Mouse (Mus musculus): ENCODE results near the gene Foxn1.

The Foxn1 gene

DNA sequence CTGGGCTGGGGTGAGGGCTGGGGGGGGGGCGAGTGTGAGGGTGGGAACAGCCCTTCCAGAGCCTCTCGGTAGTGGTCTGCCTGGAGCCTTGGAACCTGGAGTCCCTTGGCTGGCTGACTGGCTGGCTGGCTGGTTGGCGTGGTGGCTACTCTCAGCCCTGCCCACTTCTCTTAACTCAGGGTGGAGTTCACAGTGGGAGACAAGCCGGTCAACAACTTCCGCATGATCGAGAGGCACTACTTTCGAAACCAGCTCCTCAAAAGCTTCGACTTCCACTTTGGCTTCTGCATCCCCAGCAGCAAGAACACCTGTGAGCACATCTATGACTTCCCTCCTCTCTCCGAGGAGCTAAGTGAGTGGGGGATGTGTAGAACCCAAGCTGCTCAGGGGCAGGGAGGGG, 38.5 kb downstream of the Foxn1 start:
- TF ChIP-seq NANOG (IDR thresholded peaks at IDR 0.05; ENCODE audit: borderline replicate concordance, low read length), result no peak
- TF ChIP-seq POU5F1 (IDR thresholded peaks at IDR 0.05; ENCODE audit: borderline replicate concordance, low read length), result no peak
- no peak for TF ChIP-seq CTCF (conservative IDR thresholded peaks at IDR 0.05; ENCODE audit: low read length)
- H3K36me3 ChIP-seq (ENCODE audit: insufficient read depth, low read length), result peaks cover 24% of the 10 kb centered on the region

GRCm38 (mm10) chr11:78347070-78347754, 39.1 kb downstream of the Foxn1 start:
- TF ChIP-seq NANOG (IDR thresholded peaks at IDR 0.05; ENCODE audit: borderline replicate concordance, low read length), result no peak
- peak; percentile 99 for TF ChIP-seq CTCF (conservative IDR thresholded peaks at IDR 0.05; ENCODE audit: low read length)
- TF ChIP-seq POU5F1 (IDR thresholded peaks at IDR 0.05; ENCODE audit: borderline replicate concordance, low read length), result no peak
- Histone ChIP-seq H3K9me3 (ENCODE audit: low read length) (no peaks in the 10 kb centered on the region), H3K4me1 (replicated peaks; ENCODE audit: low read depth, low read length) (peaks cover 57% of the 10 kb centered on the region), H3K27me3 (ENCODE audit: insufficient read depth, low read length) (no peaks in the 10 kb centered on the region), H3K4me3 (replicated peaks; ENCODE audit: low read length) (peak overlapping the region; percentile 65), H3K36me3 (ENCODE audit: insufficient read depth, low read length) (peaks cover 26% of the 10 kb centered on the region)

More for the DNA sequence above, 38.5 kb downstream of the Foxn1 start:
- Histone ChIP-seq H3K9me3 (ENCODE audit: low read length) (no peaks in the 10 kb centered on the region), H3K4me3 (replicated peaks; ENCODE audit: low read length) (peak overlapping the region; percentile 65), H3K4me1 (replicated peaks; ENCODE audit: low read depth, low read length) (peaks cover 61% of the 10 kb centered on the region), H3K27me3 (ENCODE audit: insufficient read depth, low read length) (no peaks in the 10 kb centered on the region)

DNA sequence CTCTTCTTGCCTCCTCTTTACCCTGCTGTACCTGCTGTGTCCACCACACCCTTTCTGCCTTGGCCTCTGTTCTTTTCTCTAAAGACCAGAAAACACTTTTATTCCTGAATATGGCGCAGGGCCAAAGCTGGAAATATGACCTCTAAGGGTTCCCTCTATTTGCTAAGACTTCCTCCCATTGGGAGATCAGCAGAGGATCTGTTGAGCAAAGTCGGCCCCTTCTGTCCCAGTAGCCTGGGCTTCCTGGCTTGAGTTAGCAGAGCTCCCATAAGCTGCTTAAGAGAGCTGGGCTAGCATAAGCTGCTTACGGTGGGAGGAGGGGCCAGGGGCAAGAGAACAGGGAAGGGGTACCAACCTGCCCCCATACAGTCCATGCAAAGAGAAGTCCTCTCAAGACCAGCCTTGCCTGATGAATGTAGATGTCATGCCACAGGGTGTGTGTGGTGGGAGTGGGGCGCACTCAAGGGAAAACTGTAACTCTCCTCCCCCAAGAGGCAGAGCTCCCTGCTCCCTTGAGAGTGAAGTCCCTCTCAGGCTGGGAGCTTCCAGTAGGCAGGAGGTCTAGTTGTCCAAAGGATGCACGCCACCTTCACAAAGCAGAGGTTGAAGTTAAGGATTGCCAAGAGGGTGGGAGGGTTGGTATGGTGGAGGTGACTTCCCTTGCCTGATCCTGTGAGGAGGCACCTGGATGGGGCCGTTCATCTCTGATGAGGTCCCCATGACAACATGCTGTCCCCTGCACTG, 39.9 kb downstream of the Foxn1 start:
- H3K4me3 ChIP-seq (replicated peaks; ENCODE audit: low read length), result no peak overlapping the region
- peaks cover 33% of the 10 kb centered on the region for H3K36me3 ChIP-seq (ENCODE audit: insufficient read depth, low read length)
- peaks cover 58% of the 10 kb centered on the region for H3K4me1 ChIP-seq (replicated peaks; ENCODE audit: low read depth, low read length)
- no peaks in the 10 kb centered on the region for H3K27me3 ChIP-seq (ENCODE audit: insufficient read depth, low read length)
- no peaks in the 10 kb centered on the region for H3K9me3 ChIP-seq (ENCODE audit: low read length)
- no peak for TF ChIP-seq POU5F1 (IDR thresholded peaks at IDR 0.05; ENCODE audit: borderline replicate concordance, low read length)
- no peak for TF ChIP-seq NANOG (IDR thresholded peaks at IDR 0.05; ENCODE audit: borderline replicate concordance, low read length)
- no peak for TF ChIP-seq CTCF (conservative IDR thresholded peaks at IDR 0.05; ENCODE audit: low read length)

- H3K27me3 ChIP-seq (ENCODE audit: insufficient read depth, low read length), result no peaks in the 10 kb centered on the region
- no peaks in the 10 kb centered on the region for H3K9me3 ChIP-seq (ENCODE audit: low read length)
- peaks cover 65% of the 10 kb centered on the region for H3K4me1 ChIP-seq (replicated peaks; ENCODE audit: low read depth, low read length)
- no peak overlapping the region for H3K4me3 ChIP-seq (replicated peaks; ENCODE audit: low read length)
- H3K36me3 ChIP-seq (ENCODE audit: insufficient read depth, low read length), result peaks cover 40% of the 10 kb centered on the region
- no peak for TF ChIP-seq POU5F1 (IDR thresholded peaks at IDR 0.05; ENCODE audit: borderline replicate concordance, low read length)
- no peak for TF ChIP-seq NANOG (IDR thresholded peaks at IDR 0.05; ENCODE audit: borderline replicate concordance, low read length)
- TF ChIP-seq CTCF (conservative IDR thresholded peaks at IDR 0.05; ENCODE audit: low read length), result no peak
Observed at GRCm38 (mm10) chr11:78345801-78346200, 40.6 kb downstream of the Foxn1 start.

DNA sequence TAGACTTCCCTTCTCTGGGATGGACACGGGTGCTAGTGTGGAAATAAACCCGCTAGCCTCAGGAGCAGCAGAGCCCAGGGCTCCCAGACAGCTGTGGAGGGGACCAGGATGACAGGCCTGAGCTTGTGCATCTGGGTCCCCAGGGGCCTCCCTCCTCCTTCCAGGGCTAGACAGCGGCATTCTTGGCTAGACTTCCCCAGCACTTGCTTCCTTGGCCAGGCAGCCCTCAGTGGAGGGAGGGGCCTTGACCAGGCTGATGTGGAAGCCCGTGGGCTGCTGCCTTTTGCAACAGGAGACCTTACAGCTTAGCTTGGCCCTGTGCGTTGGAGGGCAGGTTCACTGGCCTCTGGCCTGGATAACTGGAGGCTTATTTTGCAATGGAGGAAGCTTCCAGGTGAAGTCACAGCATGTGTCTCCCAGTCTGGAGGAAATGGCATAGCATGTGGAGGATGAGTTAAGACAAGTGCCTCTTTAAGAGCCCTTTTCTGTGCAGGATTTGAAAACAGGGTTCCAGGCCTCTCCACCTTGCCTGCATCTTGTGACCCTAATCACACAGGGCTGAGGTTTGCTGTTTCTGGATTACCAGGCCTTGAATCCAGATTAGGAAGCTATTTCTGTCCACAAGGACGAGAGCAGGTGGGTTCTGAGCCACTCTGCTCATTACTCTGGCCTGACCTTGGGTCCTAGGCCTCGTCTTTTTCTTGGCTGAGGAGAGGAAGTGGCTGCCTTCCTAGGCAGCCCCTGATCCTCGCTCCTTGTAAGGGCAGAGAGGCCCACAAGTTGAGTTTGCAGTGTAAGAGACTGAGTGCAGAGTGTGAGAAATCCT, 41.3 kb downstream of the Foxn1 start:
- TF ChIP-seq NANOG (IDR thresholded peaks at IDR 0.05; ENCODE audit: borderline replicate concordance, low read length) (no peak), POU5F1 (IDR thresholded peaks at IDR 0.05; ENCODE audit: borderline replicate concordance, low read length) (no peak), CTCF (conservative IDR thresholded peaks at IDR 0.05; ENCODE audit: low read length) (no peak)
- no peaks in the 10 kb centered on the region for H3K9me3 ChIP-seq (ENCODE audit: low read length)
- H3K27me3 ChIP-seq (ENCODE audit: insufficient read depth, low read length), result no peaks in the 10 kb centered on the region
- H3K4me1 ChIP-seq (replicated peaks; ENCODE audit: low read depth, low read length), result peaks cover 69% of the 10 kb centered on the region
- peaks cover 47% of the 10 kb centered on the region for H3K36me3 ChIP-seq (ENCODE audit: insufficient read depth, low read length)
- peak overlapping the region; percentile 90 for H3K4me3 ChIP-seq (replicated peaks; ENCODE audit: low read length)

GRCm38 (mm10) chr11:78344328-78344889, 41.9 kb downstream of the Foxn1 start:
- H3K36me3 ChIP-seq (ENCODE audit: insufficient read depth, low read length), result peaks cover 51% of the 10 kb centered on the region
- no peak for TF ChIP-seq NANOG (IDR thresholded peaks at IDR 0.05; ENCODE audit: borderline replicate concordance, low read length)
- TF ChIP-seq CTCF (conservative IDR thresholded peaks at IDR 0.05; ENCODE audit: low read length), result no peak
- no peak for TF ChIP-seq POU5F1 (IDR thresholded peaks at IDR 0.05; ENCODE audit: borderline replicate concordance, low read length)
- peak overlapping the region; percentile 90 for H3K4me3 ChIP-seq (replicated peaks; ENCODE audit: low read length)
- H3K4me1 ChIP-seq (replicated peaks; ENCODE audit: low read depth, low read length), result peaks cover 69% of the 10 kb centered on the region
- no peaks in the 10 kb centered on the region for H3K27me3 ChIP-seq (ENCODE audit: insufficient read depth, low read length)
- no peaks in the 10 kb centered on the region for H3K9me3 ChIP-seq (ENCODE audit: low read length)

DNA sequence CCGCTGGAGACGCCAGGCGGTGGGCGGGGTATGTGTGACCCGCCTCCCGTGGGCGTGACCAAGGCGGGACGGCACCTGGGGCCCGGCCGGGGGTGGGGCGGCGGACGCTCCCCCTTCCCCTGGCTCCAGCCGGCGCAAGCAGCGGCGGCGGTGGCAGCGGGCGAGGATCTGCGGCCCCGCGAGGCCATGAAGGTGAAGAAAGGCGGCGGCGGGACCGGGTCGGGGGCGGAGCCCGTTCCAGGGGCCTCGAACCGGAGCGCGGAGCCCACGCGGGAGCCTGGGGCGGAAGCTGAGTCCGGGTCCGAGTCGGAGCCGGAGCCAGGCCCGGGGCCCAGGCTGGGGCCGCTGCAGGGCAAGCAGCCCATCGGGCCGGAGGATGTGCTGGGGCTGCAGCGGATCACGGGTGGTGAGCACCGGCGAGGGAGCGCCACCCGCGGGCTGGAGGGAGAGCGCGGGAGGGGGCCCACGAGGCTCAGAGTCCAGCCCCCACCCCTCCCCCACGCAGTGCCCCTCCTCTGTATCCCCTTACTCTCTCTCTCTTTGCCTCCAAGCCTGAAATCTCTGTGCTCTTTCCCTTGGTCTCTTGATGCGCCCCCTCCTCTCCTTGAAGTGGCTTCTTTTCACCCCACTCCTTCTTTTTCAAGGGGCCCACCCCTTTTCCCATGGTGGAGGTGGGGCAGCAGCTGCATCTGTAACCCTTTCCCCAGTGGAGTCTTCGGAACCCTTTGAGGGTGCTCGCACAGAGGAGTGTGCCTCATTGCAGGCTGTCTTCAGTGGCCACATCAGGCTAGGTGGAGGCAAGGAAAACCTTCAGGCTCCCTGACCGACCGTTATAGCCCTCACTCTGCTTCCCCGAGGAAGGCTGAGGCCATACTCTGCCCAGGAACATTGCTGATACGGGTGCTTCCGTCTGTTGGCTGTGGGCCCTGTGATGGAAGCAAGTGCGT, 42.7 kb downstream of the Foxn1 start, which contains the start of gene Unc119:
Unc119 (plus strand) TSS at position 102 of the 947 bp plus-strand sequence.
- Histone ChIP-seq H3K4me1 (replicated peaks; ENCODE audit: low read depth, low read length) (peaks cover 66% of the 10 kb centered on the region), H3K9me3 (ENCODE audit: low read length) (no peaks in the 10 kb centered on the region)
- TF ChIP-seq NANOG (IDR thresholded peaks at IDR 0.05; ENCODE audit: borderline replicate concordance, low read length) (no peak), POU5F1 (IDR thresholded peaks at IDR 0.05; ENCODE audit: borderline replicate concordance, low read length) (no peak), CTCF (conservative IDR thresholded peaks at IDR 0.05; ENCODE audit: low read length) (no peak)

More for the DNA sequence above, 42.7 kb downstream of the Foxn1 start, which contains the start of gene Unc119:
- Histone ChIP-seq H3K27me3 (ENCODE audit: insufficient read depth, low read length) (no peaks in the 10 kb centered on the region), H3K4me3 (replicated peaks; ENCODE audit: low read length) (peak within 1 kb of the TSS; percentile 90), H3K36me3 (ENCODE audit: insufficient read depth, low read length) (peaks cover 51% of the 10 kb centered on the region)

Measured in E14TG2a.4 (cell line).